Mouse (Mus musculus) cerebellum, postnatal 36 days (tissue): ENCODE data around the gene Tmem231.

Experiments used
- DNase-seq, 2 experiments: peaks; one replicate each; pipeline ENCODE4 v3.0.0; 2021 to 2022; ENCODE audit warnings: mixed read lengths in 2 of 2

Gene Tmem231

DNA sequence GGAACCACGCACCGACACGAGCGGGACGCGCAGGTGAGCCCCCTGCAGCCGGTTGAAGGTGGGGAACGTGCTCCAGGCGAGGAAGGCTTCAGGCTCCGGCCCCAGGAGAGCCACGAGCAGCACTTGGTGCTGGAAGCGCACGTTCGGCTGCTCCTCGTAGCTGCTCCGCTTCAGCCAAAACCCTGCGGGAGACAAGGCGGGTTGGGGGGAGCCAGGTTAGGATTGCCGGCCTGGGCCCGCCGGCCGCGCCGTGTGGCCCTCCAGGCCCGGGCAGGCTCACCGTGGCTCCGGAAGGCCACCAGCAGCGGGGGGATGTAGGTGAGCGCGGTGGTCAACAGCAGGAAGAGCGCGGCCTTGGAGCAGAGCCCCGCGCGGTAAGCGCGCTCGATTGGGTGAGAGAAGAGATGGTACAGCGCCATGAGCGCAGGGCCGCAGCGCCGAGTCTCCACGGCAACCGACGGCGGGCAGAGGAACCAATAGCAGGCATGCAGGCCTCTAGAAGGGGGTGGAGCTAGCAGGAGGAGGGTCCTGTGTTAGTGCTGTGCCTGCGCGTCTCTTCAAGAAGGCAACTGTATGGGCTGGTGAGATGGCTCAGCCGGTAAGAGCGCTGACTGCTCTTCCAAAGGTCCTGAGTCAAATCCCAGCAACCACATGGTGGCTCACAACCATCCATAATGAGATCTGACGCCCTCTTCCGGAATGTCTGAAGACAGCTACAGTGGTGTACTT lies at the start of gene Tmem231:
TSS of gene Tmem231 (minus strand) at position 534 of the 729 bp plus-strand sequence.
- DNase-seq, result peak; percentile 89 to 91

- peak; percentile 71 to 72 for DNase-seq
Observed at GRCm38 (mm10) chr8:111982116-111982515, 48.4 kb upstream of the Tmem231 start.

DNA sequence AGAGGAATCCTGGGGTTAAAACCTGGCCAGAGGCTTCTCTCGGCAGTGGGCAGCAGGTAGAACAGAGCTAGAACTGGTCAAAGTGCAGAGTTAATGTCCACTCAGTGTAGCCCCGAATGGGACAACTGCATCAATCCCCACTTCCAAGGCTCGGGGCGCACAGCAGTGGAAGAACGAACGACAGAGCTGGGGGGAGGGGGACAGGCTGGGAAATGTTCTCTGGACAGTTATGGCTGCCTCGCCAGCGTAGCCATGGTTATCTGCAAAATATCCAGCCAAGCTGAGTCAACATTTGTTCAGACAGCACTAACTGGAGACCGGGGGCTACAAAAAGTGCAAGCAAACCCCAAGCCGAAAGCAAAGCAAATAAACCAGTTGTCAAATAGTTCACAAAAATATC lies 44.5 kb upstream of the Tmem231 start:
- no peak for DNase-seq

DNA sequence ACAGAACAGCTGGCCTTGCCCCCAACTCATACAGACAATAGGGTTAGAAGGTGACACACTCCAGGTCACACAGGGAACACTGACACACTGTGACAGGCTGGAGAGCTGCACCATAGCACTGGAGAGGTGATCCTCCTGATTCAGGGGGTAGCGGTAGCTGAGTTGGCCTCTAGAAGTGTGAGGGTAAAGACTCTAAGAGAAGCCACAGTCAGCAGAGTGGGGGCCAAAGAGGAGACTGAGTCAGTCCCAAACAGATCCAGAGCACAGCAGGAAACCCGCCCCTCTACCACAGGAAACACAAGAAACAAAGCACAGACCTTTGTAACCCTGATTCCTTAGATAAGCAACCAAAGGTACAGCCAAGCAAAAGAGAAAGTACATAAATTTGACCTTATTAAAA lies 42.6 kb upstream of the Tmem231 start:
- DNase-seq, result no peak

DNA sequence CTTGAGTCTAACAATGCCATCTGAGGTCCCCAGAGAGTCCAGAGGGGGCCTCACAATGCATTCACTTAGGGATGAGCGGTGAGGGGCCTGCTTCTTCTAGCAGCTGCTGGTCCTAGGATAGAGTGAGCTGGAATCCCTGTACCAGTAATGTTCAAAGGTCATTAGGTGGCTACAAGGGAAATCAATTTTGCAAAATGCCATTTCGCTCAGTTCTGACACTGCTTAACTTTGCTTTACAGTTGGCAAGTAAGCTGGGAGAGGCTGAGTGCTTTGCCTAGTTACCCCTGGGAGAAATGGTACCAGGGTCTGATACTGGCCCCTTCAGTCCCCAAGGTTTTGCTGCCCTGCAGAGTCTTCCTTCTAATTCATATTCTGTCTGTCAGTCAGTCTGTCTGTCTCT lies 42.0 kb upstream of the Tmem231 start:
- DNase-seq, result no peak

GRCm38 (mm10) chr8:111974138-111974537 lies 40.5 kb upstream of the Tmem231 start:
- DNase-seq, result no peak

- DNase-seq, result no peak
Observed at GRCm38 (mm10) chr8:111968991-111969390, 35.3 kb upstream of the Tmem231 start.

- no peak for DNase-seq
Observed at GRCm38 (mm10) chr8:111968541-111968940, 34.9 kb upstream of the Tmem231 start.

GRCm38 (mm10) chr8:111967246-111967870 lies 33.7 kb upstream of the Tmem231 start:
- no peak for DNase-seq

GRCm38 (mm10) chr8:111964849-111965561 lies 31.3 kb upstream of the Tmem231 start:
- DNase-seq, result peak in 1 of 2 experiments; percentile 27

DNA sequence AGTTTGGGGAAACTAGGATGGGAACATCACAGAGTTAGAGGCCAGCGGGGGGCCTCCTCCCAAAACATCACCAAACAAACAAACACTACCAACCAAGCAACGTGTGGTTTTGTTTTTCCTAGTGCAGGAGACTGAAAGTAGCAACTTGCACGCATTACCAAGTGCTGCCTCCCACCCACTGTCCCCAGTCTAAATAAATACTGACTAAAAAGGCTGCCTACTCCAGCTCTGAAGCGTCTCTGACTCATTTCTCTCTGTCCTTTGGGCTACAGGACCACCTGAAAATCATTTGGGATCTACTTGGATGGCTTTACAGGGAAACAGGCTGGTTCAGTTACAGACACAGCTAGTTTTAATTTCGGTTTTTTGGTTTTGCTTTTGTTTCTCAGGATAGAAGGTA lies 30.7 kb upstream of the Tmem231 start:
- DNase-seq, result no peak

- DNase-seq, result no peak
Observed at GRCm38 (mm10) chr8:111963546-111963945, 29.9 kb upstream of the Tmem231 start.

- DNase-seq, result no peak
Observed at GRCm38 (mm10) chr8:111963091-111963490, 29.4 kb upstream of the Tmem231 start.

DNA sequence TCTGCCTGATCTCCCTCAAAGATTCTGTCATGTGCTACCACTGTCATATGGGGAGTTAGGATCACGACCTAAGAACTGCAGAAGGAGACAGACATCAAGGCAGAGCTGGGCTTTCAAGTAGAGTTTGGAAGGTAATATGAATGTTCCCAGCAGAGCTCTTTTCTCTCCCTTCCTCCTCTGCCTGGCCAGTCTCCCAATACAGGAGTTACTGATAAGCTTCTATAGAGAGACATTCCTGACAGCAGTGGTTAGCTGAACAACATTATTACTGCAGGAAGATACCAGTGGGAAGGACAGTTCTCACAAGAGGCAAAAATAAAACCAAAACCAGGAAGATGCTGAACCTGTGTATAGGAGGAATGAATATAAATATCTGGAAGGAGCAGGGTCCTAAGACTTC lies 28.9 kb upstream of the Tmem231 start:
- no peak for DNase-seq

GRCm38 (mm10) chr8:111961330-111961729 lies 27.6 kb upstream of the Tmem231 start:
- no peak for DNase-seq

DNA sequence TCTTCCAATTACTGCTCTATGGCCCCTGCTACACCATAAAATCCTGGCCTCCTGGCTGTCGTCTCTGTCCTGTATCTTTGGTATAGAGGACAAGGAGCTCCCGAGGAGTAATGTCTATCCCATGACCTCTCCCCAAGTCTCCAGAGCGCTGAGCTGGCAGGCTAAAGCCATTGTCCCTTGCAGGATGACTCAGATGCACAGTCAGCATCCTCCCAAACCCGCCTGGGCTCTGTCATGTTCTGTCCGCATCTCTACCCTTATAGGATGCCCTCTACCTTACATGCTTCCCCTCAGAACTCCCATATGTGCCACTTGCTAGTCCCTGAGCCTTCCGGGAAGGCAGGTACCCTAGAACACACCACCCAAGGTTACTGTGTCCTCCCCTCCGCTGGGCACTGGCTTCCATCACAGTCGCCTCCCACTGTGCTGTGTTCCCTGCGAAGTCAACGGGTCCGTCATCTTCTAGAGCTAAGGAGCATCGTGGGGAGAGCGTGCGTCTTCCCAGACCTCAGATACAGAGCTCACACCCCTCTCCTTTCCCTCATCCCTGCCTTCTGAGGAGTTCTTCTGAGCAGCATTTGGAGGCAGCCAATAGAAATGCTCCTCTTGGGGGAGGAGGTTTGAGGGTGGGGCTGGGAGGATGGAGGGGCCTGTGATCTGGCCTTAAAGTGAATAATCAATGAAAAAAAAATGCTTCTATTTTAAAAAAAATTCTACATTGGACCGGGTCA lies 27.1 kb upstream of the Tmem231 start:
- no peak for DNase-seq

GRCm38 (mm10) chr8:111957231-111957630 lies 23.6 kb upstream of the Tmem231 start:
- peak; percentile 45 to 48 for DNase-seq

DNA sequence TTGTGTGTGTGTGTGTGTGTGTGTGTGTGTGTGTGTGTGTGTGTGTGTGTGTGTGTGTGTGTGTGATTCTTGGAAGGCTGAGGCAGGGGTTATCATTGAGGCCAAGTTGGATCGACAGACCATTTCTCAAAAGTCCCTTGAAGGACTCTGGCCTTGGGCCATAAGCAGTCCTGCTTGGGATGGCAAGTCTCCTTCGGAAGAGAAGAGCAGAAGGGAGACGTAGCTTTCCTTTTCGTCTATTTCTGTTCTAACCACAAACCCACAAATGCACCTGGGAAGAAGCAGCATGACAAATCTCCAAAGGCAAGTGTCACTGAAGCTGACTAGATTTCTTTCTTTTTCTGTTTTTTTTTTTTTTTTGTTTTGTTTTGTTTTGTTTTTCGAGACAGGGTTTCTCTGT lies 22.2 kb upstream of the Tmem231 start:
- no peak for DNase-seq

- no peak for DNase-seq
Observed at GRCm38 (mm10) chr8:111954844-111955594, 21.3 kb upstream of the Tmem231 start.

DNA sequence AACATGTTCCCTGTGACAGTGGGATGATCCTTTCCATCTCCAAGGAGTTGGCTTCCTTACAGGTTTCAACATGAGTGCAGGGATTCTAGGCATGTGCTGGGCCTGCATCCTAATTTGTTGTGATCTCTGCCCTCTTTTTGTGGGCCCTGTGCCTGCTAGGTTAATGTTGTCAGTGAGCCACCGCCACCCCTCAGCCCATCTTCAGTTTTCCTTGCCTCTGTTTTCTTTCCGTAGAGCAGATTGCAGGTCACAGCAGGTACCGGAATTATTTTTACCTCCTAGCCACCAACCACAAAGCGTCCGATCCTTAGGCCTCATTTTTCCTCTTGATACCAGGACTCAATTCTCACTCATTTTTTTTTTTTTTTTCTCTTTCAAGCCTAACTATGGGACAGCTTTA lies 18.3 kb upstream of the Tmem231 start:
- DNase-seq, result peak; percentile 66 to 76

DNA sequence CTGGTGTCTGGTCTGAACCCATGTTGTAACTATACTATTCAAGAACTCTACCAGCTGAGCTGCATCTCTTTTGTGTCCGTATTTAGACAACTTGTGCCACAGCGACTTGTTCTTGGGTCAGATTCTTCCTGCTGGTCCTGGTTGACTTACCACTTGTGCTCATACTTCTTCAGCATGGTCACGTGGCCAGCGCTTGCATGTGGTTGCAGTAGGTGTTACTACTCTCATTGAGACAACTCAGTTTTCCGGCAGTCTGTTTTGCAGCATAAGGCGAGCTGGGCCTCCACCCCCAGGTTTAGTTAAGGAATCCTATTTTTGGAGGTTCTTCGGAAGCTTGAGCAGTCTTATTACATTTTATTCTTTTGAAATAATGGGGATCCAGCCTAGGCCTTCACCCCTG lies 17.6 kb upstream of the Tmem231 start:
- no peak for DNase-seq

GRCm38 (mm10) chr8:111950846-111951245 lies 17.2 kb upstream of the Tmem231 start:
- DNase-seq, result no peak
